Mouse (Mus musculus) lung, postnatal 4 days (tissue): ENCODE measurements around the gene Asic1.
A peak's percentile ranks its signal among the peaks of the same experiment; 100 is the strongest.
"Not testable (repeated sequence)": the region's sequence is repeated elsewhere in the genome, so short reads cannot be mapped to it uniquely, and the experiment has no call there.

Experiments used
- DNase-seq, 2 experiments: peaks; one replicate each; pipeline ENCODE4 v3.0.0; 2021

Asic1 gene

DNA sequence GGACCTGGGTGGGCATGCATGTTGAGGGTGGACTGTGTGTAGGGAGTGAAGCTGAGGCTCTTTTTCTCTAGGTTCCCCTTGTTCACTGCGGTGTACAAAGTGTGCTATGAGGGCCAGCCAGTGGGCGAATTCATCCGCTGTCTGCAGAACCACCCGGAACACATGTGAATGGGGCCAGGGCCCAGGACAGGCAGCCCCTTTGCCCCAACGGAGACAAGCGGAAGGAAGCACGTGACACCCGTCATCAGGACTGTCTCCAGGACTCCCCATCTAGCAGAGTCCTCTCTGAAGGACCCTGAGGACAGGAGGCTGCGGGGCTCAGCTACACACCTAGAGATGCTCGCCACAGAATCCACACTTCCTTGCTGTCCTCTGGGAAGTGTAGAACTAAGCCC, 52.9 kb downstream of the Asic1 start:
- peak in 1 of 2 experiments; percentile 8 for DNase-seq

DNA sequence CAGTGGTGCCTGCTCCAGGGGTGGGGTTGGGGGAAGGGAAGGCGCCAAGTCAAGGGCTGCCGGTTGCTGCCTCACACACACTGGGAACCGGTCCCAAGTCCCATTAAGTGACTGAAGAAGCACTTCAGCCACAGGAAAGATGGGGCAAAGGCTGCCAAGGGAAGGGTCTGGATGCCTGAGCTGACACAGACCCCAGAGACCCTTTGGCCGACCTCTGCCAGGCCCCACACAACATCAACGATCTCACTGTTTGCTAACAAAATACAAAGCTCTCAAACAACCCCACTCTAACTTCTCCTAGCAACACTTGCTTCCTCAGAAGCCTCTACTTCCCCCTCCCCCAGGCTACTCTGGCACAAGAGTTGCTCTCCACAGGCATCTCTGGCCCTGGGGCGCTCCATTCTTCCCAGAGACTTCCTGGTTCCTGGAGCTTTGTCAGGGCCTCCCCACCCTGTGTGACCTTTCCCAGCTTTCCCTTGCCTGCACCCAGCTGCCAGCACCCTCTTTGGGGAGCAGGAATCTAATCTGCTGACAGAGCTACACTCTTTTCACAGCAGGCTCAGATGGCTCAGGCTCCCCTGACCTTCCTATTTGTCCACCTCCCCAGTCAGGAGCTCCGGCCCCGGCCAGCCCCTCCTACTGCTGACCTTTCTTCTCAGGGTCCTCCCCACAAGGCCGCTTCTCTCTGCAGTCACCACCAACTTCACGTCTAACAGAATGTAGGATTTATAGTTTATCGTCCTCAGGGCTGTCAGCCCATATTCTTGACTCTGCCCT, 53.5 kb downstream of the Asic1 start:
- peak; percentile 80 to 86 for DNase-seq

DNA sequence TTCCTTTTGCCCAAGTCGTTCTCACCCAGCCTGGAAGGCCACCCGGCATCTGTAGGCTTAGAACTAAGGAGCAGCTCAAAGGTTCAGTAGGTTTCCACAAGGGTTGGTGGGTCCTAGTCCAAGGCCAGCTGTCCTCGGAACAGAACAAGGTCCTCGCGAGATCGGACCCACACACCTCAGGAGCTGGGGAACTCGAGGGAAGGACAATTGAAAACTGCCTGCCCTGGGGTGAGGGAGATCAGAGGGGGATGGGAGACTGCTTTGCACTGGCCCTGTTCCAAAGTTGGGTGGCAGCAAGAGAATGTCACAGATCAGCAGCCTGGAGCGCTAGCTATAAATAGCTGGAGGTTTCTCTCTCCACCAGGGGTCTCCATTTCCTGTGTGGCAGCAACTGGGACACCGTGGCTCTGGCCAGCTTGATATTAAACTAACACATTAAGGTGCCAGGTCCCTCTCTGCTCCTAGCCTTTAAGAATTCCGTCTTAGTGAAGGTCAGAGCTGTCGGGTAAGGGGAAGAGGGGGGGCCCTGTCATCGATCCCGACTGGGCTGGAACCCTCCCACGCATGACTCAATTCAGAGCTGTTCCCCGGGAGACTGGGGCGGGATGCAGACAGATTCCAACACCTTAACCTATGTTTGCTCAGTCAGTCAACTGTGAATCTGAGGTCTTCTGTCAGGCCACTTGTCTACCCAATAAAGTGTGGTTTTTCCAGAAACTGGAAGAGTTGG, 54.3 kb downstream of the Asic1 start:
- DNase-seq = peak; percentile 85

DNA sequence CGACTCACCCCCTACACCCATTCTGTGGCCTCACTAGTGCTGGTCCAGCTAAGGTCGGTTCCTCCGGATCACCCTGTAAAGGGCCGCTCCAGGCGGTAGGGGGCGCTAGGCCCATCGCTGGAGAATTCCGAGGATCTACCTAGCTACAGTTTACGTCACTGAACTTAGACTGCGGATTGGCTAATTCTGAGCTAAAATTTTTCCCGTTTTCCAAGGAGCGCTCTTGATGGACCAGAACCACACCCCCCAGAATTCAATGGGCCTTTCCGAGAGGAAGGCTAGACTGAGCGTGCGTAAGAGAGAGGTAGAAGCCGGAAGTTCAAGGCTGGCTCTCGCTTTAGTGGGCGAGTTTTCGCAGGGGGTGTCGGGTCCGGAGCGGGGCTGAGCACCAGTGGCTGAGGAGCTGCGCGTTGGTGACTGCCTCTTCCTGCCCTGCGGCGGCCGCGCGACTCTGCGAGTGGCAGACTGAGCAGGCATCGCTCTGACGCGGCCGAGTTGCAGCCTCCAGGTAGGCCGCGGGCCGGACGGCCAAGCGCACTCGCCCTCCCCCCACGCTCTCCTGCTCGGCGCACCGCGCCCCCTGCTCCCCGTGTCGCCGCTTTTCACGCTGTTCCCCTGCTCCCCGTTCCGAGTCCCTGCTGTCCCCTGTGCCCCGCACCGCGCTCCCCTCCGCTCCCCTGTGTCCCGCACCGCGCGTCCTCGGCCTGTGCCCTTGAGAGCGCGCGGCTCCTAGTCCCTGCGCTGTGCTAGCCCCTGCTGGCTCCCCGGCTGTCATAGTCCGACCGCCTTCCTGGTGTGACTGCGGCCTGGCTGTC, 55.4 kb downstream of the Asic1 start, which contains the start of gene Cox14:
TSS of gene Cox14 (plus strand) at position 278 of the 815 bp plus-strand sequence.
- peak; percentile 96 to 98 for DNase-seq

DNA sequence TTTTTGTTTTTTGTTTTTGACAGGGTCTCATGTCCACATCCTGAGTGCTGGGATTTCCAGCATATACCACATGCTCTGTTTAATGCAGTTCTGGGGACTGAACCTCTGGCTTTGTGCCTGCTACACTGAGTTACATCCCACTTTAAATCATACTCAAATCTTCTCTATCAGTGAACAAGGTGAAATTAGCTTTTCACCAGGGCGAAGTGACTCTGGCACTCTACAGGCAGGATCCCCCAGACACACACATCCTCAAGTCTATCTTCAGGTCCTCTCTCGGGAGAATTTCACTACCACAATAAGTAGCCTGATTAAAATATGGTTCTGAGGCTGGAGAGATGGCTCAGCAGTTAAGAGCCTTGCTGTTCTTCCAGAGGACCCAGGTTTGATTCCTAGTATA, 56.4 kb downstream of the Asic1 start:
- DNase-seq = no peak

DNA sequence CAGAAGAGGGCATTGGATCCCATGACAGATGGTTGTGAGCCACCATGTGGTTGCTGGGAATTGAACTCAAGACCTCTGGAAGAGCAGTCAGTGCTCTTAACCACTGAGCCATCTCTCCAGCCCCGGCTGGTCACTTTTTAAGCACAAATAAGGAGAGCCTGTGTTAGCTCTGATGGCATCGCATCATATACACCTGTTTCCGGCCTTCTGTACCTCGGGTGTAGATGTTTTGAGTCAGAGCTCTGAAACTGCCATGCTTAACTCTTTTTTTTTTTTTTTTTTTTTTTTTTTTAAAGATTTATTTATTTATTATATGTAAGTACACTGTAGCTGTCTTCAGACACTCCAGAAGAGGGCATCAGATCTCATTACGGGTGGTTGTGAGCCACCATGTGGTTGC, 56.9 kb downstream of the Asic1 start:
- DNase-seq = not testable (repeated sequence)

DNA sequence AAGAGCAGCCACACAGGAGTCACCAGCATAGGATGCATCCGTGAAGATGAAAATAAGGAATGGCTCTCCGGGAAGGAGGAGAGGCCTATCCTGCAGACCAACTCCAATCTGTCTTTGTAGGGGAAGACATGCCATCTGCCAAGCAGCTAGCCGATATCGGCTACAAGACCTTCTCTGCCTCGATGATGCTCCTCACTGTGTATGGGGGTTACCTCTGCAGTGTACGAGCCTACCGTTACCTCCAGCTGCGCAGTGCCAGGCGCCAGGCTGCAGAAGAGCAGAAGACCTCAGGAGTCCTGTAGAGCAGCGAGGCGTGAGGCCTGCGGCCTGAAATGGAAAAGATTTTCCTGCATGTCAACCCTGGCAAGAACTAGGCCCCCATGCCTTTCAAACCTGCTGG, 57.4 kb downstream of the Asic1 start:
- DNase-seq = no peak

DNA sequence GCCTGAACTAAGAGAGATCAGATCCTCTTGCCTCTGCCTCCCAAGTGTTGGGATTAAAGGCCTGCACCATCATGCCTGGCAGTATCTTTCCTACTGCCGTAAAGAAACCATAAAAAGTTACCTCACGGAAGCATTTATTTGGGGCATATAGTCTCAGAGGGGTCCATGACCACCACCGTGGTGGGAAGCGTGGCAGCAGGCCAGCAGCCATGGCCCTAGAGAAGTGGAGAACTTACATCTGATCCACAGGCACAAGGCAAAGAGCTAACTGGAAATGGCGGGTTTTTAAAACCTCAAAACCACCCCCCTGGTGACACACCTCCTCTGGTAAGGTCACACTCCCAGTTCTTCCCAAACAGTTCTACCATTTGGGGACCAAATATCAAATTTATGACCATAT, 58.0 kb downstream of the Asic1 start:
- DNase-seq = no peak

DNA sequence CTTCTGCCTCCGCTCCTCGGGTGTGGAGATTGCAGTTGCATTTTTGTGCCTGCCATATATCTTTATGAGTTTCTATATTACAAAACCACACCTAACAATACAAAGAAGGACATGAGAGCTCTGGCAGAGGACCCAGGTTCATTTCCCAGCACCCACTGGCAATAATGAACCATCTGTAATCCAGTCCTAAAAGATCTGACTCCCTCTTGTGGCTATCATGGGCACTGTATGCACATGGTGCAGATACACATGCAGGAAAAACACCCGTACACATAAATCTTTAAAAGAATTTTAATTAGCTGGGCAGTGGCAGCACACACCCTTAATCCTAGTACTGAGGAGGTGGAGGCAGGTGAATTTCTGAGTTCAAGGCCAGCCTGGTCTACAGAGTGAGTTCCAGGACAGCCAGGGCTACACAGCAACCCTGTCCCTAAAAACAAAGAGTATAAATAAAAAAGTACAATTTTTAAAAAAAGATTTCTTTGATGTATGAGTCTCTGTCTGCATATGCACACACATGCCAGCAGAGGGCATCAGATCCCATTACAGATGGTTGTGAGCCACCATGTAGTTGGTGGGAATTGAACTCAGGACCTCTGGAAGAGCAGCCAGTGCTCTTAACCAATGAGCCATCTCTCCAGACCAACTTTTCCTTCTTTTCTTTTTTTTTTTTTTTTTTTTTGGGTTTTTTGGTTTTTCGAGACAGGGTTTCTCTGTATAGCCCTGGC, 59.1 kb downstream of the Asic1 start:
- DNase-seq = no peak

DNA sequence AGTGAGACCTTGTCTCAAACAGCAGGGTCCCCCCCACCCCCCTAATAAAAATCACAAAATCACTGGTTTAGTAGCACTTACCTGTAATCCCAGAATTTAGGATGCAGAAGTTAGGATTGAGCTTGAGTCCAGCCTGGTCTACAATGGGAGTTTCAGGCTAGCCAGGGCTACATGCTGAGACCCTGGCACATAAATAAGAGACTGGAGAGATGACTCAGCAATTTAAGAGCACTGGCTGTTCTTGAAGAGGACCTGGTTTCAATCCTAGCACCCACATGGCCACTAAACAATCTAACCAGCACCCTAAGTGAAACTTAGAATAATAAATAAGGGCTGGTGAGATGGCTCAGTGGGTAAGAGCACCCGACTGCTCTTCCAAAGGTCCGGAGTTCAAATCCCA, 61.0 kb downstream of the Asic1 start:
- no peak for DNase-seq

DNA sequence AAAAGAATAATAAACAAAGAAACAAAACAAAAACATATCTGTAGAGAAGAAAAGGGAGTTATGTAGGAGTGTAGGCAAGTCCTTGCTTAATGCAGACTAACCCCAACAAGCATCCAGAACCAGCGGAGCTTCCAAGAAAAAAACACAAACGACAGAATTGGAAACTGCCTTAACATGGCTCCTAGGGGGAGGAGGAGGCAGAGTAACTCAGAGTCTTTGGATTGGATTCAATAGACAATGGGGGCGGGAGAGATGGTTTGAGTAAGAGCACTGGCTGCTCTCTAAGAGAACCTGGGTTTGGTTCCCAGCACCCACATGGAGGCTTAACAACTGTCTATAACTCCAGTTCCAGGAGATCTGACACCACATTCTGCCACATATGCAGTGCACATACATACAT, 61.5 kb downstream of the Asic1 start:
- DNase-seq = no peak

DNA sequence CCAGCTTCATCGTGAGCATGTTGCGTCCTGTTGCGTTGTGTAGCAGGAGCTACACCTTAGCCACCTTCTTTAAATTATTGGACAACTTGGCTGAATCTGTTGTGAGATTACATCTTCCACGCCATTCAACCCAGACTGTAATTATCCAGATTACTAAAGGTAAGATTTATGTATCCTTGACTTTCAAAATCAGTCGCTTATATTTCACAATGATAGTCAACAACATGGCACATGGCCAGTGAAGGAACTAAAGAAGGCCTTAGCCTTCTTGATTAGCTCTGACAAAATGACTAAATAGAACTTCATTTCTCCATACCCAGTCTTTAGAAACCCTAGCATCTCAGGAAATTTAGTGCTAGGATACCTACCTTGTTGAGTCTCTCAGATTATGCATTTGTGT, 63.0 kb downstream of the Asic1 start:
- DNase-seq = no peak

DNA sequence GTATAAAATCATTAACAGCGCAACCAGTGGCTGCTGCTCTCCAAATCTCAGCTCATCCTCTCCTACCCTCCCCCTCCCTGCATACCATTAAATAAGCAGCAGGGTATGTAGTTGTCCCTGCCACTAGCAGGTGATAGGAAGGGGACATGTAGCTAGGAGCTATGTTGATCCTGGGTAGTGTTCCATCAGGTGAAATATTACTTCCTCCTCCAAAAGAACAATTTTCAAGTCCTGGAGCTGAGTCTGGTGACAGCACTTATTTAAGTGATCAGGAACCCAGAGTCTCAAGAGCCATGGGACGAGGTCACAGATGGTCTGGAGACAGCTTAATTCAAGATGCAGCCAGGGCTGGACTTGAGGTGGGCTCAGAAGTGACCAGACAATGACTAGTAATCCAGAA, 65.5 kb downstream of the Asic1 start:
- peak; percentile 98 to 100 for DNase-seq

DNA sequence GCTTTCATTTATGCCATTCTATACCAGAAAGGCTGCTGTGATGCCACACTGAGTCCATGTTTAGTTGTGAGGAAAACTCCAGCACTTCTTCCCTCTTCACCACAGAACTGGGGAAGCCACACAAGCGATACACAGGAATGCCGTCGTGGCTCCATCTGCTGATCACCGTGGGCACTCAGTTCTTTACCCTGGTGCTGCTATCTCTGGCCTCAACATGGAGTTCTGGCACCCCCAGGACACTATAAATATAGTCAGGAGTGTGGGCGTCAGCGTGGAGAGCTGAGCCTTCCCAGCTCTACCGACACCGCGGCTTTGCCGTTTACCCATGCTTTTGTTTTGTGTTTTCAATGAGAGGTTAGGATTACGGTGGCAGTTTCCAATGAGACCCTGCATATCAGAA, 66.5 kb downstream of the Asic1 start:
- no peak for DNase-seq

DNA sequence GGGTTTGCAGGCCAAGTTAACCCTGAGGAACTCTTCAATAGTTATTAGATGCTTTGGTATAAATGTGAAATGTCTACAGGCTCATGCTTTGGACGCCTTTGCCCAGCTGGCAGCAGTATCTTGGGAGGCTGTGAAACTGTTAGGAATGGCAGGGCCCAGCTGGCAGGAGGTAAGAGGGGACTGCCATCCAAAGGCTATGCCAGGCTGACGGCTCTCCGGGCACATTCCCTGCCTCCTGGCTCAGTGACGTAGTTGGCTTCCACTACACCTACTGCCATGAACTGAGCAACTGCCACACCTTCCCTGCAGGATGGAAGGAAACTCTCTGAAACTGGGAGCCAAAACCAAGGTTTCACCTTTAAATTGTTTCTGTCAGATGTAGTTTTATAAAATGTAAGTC, 70.1 kb downstream of the Asic1 start:
- no peak for DNase-seq
